In the genomic region with DNA sequence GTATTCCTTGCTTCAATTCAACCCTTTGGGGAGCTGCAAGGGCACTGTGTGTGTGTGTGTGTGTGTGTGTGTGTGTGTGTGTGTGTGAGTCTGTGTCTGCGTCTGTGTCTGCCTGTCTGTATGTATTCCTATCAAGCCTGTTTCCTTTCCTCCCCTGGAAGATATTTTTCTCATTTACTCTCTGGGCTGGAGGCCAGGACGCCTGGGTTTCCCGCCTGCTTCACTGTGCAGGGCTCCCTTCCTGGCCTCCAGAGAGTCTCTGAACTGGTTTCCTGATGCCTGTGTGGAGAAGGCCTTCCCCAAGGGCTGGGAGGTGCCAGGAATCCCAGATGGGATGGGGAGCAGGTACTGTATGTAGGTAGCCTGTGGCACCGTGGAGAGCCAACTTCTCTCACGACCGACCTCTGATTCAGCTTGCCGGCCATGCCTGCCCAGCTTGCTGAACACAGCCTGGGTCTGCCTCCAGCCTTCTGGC, we compare ENCODE assay signal across 9 mouse cellular contexts. TPM values are rescaled to one million over a fixed set of nuclear protein-coding genes. Genes with fewer than 3 reads are reported as not detected.
DNase-seq lines count a peak whose midpoint lies in the region; ATAC-seq and TF ChIP-seq lines count a peak whose summit lies in the region.
"Had no signal": no experiment of that assay in that cellular context is flagged by ENCODE, and none has a peak within 500 bp of the region (broad histone marks: within the 10 kb centered on the region; RNA-seq: fewer than 3 reads in every experiment).

No protein-coding gene starts in this region.

- DNase-seq in lung, embryonic 14.5 days: peak; percentile 78
- no peak for DNase-seq in lung, adult 2 months
- DNase-seq in cerebellum, postnatal 25 days: peak; percentile 86 to 88
- DNase-seq in hindbrain, embryonic 10.5 days (ENCODE audit: low spot score): no peak
- DNase-seq in frontal cortex, postnatal 10 days (ENCODE audit: low spot score in 2 of 2): no peak
- DNase-seq in left cerebral cortex, adult 2 months (ENCODE audit: extremely low spot score in 1 of 2, low spot score in 2 of 2): no peak
- no peak for DNase-seq in frontal cortex, postnatal 36 days (ENCODE audit: low spot score in 2 of 2)

- H3K4me3 ChIP-seq in lung, embryonic 14.5 days (ENCODE audit: low read depth, low read length): peak overlapping the region; percentile 63; the same call in 1 of the 2 replicates
- H3K4me3 ChIP-seq in lung, adult 2 months (replicated peaks; ENCODE audit: extremely low read depth, low read depth, low read length): no peak overlapping the region
- peak overlapping the region; percentile 68; the same call in 1 of the 2 replicates for H3K4me3 ChIP-seq in hindbrain, embryonic 10.5 days
- H3K4me3 ChIP-seq in midbrain, embryonic 12.5 days: no peak overlapping the region
- no peak overlapping the region for H3K4me3 ChIP-seq in left cerebral cortex, adult 2 months

- intact Hi-C loops in left cerebral cortex, adult 2 months (cut with DNase I): no loop called here

- no peak for ATAC-seq in lung, embryonic 14.5 days (ENCODE audit: insufficient read depth)
- no peak for ATAC-seq in midbrain, embryonic 12.5 days (ENCODE audit: low FRiP score, low read depth)

- TF ChIP-seq CTCF in lung, embryonic 14.5 days (IDR thresholded peaks at IDR 0.05; ENCODE audit: low read depth): no peak
- TF ChIP-seq CTCF in lung, adult 2 months (IDR thresholded peaks at IDR 0.05; ENCODE audit: insufficient read depth, low read length): no peak
- no peak for TF ChIP-seq CTCF in left cerebral cortex, adult 2 months (IDR thresholded peaks at IDR 0.05)

- peak overlapping the region; percentile 91 for H3K4me2 ChIP-seq in lung, embryonic 14.5 days
- H3K4me2 ChIP-seq in midbrain, embryonic 12.5 days (replicated peaks): peak overlapping the region; percentile 78

- no peaks in the 10 kb centered on the region for H3K36me3 ChIP-seq in lung, embryonic 14.5 days (ENCODE audit: insufficient read depth)
- no peaks in the 10 kb centered on the region for H3K36me3 ChIP-seq in hindbrain, embryonic 10.5 days
- no peaks in the 10 kb centered on the region for H3K36me3 ChIP-seq in midbrain, embryonic 12.5 days

- WGBS in lung, embryonic 14.5 days: 36% methylated on average over 7 of the region's 7 CpGs
- WGBS in lung, adult 2 months: 31% methylated on average over 7 of the region's 7 CpGs
- 63% methylated on average over 7 of the region's 7 CpGs for WGBS in hindbrain, embryonic 10.5 days
- 55% methylated on average over 7 of the region's 7 CpGs for WGBS in midbrain, embryonic 12.5 days

- peaks cover 75% of the 10 kb centered on the region for H3K4me1 ChIP-seq in lung, embryonic 14.5 days (ENCODE audit: insufficient read depth)
- peaks cover 49% of the 10 kb centered on the region for H3K4me1 ChIP-seq in lung, adult 2 months (ENCODE audit: control insufficient read depth, insufficient read depth, low read length)
- H3K4me1 ChIP-seq in hindbrain, embryonic 10.5 days (replicated peaks): peaks cover 92% of the 10 kb centered on the region
- H3K4me1 ChIP-seq in midbrain, embryonic 12.5 days: peaks cover 73% of the 10 kb centered on the region

- TF ChIP-seq POLR2A in lung, adult 2 months (IDR thresholded peaks at IDR 0.05; ENCODE audit: borderline replicate concordance, extremely low read depth, low read depth, low read length): no peak

- H3K27ac ChIP-seq in lung, embryonic 14.5 days (ENCODE audit: low read depth): peak overlapping the region; percentile 92
- H3K27ac ChIP-seq in hindbrain, embryonic 10.5 days: peak overlapping the region; percentile 91
- H3K27ac ChIP-seq in midbrain, embryonic 12.5 days (replicated peaks): peak overlapping the region; percentile 54
- H3K27ac ChIP-seq in left cerebral cortex, adult 2 months: no peak overlapping the region
- H3K27ac ChIP-seq: macrophage had no signal

- no peaks in the 10 kb centered on the region for H3K27me3 ChIP-seq in lung, embryonic 14.5 days (ENCODE audit: insufficient read depth, low read length)
- H3K27me3 ChIP-seq in hindbrain, embryonic 10.5 days (ENCODE audit: insufficient read depth, poor library complexity, severe bottlenecking): peaks cover 63% of the 10 kb centered on the region
- peaks cover 25% of the 10 kb centered on the region for H3K27me3 ChIP-seq in midbrain, embryonic 12.5 days

- no peaks in the 10 kb centered on the region for H3K9me3 ChIP-seq in lung, embryonic 14.5 days (ENCODE audit: low read depth, low read length)
- no peaks in the 10 kb centered on the region for H3K9me3 ChIP-seq in hindbrain, embryonic 10.5 days
- no peaks in the 10 kb centered on the region for H3K9me3 ChIP-seq in midbrain, embryonic 12.5 days

- peak overlapping the region; percentile 9 for H3K9ac ChIP-seq in lung, embryonic 14.5 days
- peak overlapping the region; percentile 41; the same call in 1 of the 2 replicates for H3K9ac ChIP-seq in midbrain, embryonic 12.5 days (replicated peaks)

RNA-seq across cellular contexts. Expression of a gene that starts 2.5 kb away (rescaled TPM):
- polyA plus RNA-seq in lung, embryonic 14.5 days (2014; fragmentation: Nextera tagmentation; extraction: Ambion mirVana): 43.2 and 45.3 TPM in 2 replicates
- 59.0 and 62.2 TPM in 2 replicates for polyA plus RNA-seq in lung, adult 2 months (2012; rRNA removed)
- 28.4 and 53.7 TPM in 2 replicates for polyA plus RNA-seq in hindbrain, embryonic 10.5 days (2016; fragmentation: Nextera tagmentation; extraction: Ambion mirVana)
- 15.5 and 17.3 TPM in 2 replicates for polyA plus RNA-seq in midbrain, embryonic 12.5 days (2016; fragmentation: Nextera tagmentation; extraction: Ambion mirVana)
- 10 to 100 TPM; 14.0 to 18.7 TPM for total RNA-seq in left cerebral cortex, adult 2 months (2021)

RNA-seq across cellular contexts. Expression of a gene that starts 22.6 kb away (rescaled TPM):
- polyA plus RNA-seq in lung, embryonic 14.5 days (2014; fragmentation: Nextera tagmentation; extraction: Ambion mirVana): 47.0 and 48.1 TPM in 2 replicates
- 0.16 and 0.25 TPM in 2 replicates for polyA plus RNA-seq in lung, adult 2 months (2012; rRNA removed)
- polyA plus RNA-seq in hindbrain, embryonic 10.5 days (2016; fragmentation: Nextera tagmentation; extraction: Ambion mirVana): 45.3 and 63.7 TPM in 2 replicates
- polyA plus RNA-seq in midbrain, embryonic 12.5 days (2016; fragmentation: Nextera tagmentation; extraction: Ambion mirVana): 28.3 and 29.0 TPM in 2 replicates
- total RNA-seq in left cerebral cortex, adult 2 months (2021): under 1 TPM; 0.35 to 0.36 TPM

RNA-seq across cellular contexts. Expression of a gene that starts 52.7 kb away (rescaled TPM):
- polyA plus RNA-seq in lung, embryonic 14.5 days (2014; fragmentation: Nextera tagmentation; extraction: Ambion mirVana): 0.31 TPM in 1 of 2 replicates, not detected in the other
- polyA plus RNA-seq in lung, adult 2 months (2012; rRNA removed): 0.29 and 0.40 TPM in 2 replicates
- polyA plus RNA-seq in hindbrain, embryonic 10.5 days (2016; fragmentation: Nextera tagmentation; extraction: Ambion mirVana): 0.44 TPM in 1 of 2 replicates, not detected in the other
- polyA plus RNA-seq in midbrain, embryonic 12.5 days (2016; fragmentation: Nextera tagmentation; extraction: Ambion mirVana): 0.67 and 0.80 TPM in 2 replicates
- 1 to 10 TPM; 1.4 to 3.2 TPM for total RNA-seq in left cerebral cortex, adult 2 months (2021)
- polyA plus RNA-seq: macrophage had no signal

Comparison
In these comparisons a context has a peak if more than half of its experiments do, and no peak if none do; other contexts are left out.
1. DNase-seq: peak in lung, embryonic 14.5 days (single experiment) and cerebellum, postnatal 25 days (2 of 2); none in lung, adult 2 months (single experiment), hindbrain, embryonic 10.5 days (single experiment), frontal cortex, postnatal 10 days (0 of 2), left cerebral cortex, adult 2 months (0 of 2) and frontal cortex, postnatal 36 days (0 of 2).
2. H3K4me3 ChIP-seq: peak in lung, embryonic 14.5 days (single experiment) and hindbrain, embryonic 10.5 days (single experiment); none in lung, adult 2 months (single experiment), midbrain, embryonic 12.5 days (single experiment) and left cerebral cortex, adult 2 months (single experiment).
3. RNA of a gene that starts 22.6 kb away (polyA plus RNA-seq): 47.0 to 48.1 TPM in lung, embryonic 14.5 days, 45.3 to 63.7 TPM in hindbrain, embryonic 10.5 days and 28.3 to 29.0 TPM in midbrain, embryonic 12.5 days; 0.16 to 0.25 TPM in lung, adult 2 months; every median in the first group is over 10 times any median in the second.